Mouse (Mus musculus) left cerebral cortex, postnatal 4 days (tissue): ENCODE data around the gene Cyp17a1. TPM values are rescaled to one million over a fixed set of nuclear protein-coding genes. Genes with fewer than 3 reads are reported as not detected.

Experiments
- DNase-seq: peaks from one replicate; pipeline ENCODE4 v3.0.0-alpha.2; 2022
- intact Hi-C: fragments of 180-260 bp; cut with DNase I; formaldehyde crosslinking; loops from one replicate; pipeline ENCODE4 v1.15.1; 2025
- total RNA-seq, 2 experiments: library from RNA; stranded (reverse); gene quantifications; 2 replicates each; pipeline ENCODE4 v1.2.3; 2021

The Cyp17a1 gene
- total RNA-seq, 2 experiments from 2014 or later, result 0.24 TPM; not detected in 1

DNA sequence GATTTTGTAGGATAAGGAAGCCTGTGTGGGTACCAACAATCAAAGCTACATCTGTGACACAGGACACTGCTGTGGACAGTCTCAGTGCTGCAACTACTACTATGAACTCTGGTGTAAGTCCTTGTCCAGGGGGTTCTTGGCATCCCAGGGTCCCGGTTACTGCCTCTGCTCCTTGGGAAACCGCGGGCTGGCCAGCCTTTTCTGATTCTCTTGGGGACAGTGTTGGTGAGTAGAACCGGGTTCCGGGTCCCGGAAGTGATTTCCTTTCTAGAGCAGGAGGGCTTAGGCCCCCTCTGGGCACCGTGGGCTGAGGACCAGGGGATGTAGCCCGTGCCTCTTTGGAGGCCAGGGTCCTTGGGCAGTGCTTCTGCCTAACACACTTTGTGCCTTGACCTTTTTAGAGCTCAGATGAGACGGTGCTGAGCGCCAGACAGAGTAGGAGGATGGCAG is 28.6 kb downstream of the Cyp17a1 start:
- intact Hi-C loops, result no loop called here
- DNase-seq, result no peak

DNA sequence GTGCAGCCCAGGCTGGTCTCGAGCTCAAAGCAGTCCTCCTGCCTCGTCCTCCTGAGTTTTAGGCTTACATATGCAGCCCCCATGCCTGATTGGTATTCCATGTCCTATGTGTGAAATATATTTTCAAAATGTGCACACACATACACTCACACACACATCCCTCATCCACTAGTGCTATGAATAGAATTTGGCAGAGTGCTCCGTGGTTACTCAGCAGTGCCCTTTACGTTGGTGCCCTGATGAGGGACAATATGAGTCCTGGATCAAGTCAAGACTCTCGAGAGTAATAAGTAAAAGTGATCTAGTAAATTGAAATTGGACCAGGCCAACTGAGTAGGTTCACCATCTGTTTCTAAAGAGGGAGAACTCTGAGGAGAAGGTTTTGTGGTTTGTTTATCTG is 29.7 kb downstream of the Cyp17a1 start:
- no peak for DNase-seq
- intact Hi-C loops, result no loop called here

DNA sequence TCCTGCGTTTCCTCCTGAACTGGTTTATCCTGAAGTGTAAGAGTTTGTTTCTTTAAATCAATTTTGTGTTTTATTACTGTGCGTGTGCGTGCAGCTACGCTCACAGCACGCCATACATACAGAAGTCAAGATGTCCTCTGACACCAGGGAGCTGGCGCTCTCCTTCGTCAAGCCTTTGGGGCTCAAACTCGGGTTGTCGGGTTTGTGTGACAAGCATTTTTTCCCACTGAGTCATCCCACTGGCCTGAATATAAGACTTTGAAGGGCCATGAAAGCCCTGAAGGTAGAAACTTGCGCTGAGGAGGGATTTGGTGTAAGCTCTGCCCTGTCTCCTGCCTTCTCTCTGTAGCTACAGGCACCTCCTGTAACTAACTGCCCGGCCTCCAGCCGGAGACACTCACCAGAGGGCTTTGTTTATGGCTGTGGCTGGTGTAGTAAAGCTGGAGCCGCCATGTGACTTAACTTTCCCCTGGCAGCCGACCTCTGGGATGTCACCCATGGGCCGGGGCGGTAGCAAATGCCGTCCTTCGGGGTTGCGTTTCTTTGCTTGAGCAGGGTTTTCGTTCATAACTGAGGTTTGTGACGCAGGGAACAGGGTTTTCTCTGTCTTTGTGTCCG is 30.7 kb downstream of the Cyp17a1 start:
- intact Hi-C loops, result no loop called here
- no peak for DNase-seq

DNA sequence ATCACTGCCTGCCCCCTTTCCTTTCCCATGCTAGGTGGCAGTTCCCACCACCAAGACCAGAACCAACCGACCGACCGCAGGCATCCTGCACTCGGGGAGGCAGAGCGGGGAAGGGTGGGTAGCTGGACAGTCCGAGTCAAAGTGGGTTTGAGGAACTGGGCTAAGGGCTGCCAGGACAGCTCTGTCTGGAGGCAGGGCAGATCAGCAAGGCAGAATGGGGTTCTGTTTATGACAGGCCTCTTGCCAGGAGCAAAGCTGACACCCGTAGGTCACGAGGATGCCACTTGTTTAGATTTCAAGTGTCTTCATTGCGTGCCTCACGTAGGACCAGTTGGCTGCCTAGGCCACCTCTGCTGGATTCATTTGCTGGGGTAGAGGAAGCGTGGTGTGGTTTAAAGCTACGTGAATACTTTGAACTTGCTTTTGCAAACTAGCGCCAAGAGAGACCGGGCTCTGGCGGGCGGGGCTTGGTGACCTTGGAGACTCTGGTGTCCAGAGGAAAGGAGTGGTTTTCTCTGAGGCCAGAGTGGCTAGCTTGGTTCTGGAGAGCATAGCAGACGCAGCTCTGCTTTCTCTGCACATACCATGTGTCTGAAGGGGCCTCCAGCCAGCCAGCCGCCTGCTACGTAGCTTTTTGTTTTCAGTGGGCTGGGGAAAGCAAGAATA is 31.4 kb downstream of the Cyp17a1 start:
- intact Hi-C loops, result no loop called here

DNA sequence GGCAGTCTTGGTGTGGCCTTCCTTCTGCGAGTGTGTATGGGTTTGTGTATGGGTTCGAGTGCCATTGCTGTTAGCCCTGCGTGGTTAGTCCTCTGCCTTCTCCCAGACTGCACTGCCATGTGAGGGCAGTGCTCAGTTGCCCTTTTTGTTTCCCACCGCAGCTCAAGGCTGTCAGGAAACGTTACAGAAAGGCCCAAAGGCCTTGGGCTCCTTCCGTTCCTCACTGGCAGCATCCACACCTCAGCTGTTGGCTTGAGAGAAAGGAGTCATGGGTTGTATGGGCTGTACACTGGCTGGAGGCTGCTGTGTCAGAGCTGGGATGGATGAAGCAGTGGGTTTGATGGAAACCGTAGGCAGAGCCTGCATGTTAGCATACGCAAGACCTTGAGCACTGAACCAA is 32.2 kb downstream of the Cyp17a1 start:
- no peak for DNase-seq
- intact Hi-C loops, result no loop called here

More for the DNA sequence above, 31.4 kb downstream of the Cyp17a1 start:
- DNase-seq, result peak; percentile 40

DNA sequence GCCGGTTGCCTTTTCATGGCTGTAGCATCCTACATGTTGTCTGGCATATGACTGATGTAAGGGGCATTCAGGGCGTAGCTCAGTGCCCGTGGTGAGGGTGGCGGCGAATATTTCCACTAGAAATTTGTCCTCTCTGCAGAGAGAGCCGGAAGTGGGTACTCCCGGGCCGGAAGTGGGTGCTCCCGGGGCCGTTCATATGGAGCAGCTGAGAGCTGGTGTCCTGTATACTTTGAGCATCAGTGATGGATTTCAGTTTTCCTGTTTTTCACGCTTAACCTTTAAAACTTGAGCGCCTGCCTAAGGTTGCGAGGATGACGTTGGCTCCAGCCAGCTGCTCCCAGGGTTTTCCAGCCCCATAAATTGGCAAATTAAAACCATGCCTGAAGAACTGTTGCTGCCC is 33.5 kb downstream of the Cyp17a1 start:
- intact Hi-C loops, result no loop called here
- no peak for DNase-seq

DNA sequence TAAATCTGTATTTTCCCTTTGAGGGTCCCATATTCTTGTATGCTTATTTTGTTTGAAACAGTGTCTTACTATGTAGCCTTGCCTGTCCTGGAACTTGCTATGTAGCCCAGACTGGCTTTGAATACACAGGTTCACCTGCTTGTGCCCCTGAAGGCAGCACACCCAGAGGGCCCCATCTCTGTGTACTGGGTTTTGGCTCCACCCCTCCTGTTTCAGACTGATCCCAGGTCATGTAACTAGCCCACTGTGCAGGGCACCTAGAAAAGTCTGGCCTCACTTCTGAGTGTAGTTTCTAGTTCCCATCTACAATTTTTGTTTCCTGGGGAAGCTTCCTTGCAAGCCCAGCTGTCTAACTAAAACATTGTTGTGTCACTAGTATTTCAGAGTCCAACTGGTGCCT is 33.9 kb downstream of the Cyp17a1 start:
- no peak for DNase-seq
- intact Hi-C loops, result no loop called here

DNA sequence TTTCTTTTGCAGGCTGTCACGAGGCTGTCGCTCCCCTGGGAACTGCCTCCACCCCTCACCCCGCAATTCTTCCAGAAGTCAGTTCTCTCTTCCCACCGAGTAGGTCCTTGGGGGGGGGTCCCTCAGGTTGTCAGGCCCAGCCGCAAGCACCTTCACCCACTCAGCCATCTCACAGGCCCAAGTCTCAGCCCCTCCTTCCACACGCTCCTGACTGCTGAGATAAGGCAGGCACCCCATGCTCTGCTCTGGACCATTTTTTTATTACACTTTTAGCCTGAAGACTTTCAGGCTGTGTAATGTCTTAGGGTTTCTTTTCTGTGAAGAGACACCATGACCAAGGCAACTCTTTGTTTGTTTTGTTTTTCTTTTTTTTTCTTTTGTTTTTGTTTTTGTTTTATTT is 35.4 kb downstream of the Cyp17a1 start:
- DNase-seq, result no peak
- intact Hi-C loops, result no loop called here

DNA sequence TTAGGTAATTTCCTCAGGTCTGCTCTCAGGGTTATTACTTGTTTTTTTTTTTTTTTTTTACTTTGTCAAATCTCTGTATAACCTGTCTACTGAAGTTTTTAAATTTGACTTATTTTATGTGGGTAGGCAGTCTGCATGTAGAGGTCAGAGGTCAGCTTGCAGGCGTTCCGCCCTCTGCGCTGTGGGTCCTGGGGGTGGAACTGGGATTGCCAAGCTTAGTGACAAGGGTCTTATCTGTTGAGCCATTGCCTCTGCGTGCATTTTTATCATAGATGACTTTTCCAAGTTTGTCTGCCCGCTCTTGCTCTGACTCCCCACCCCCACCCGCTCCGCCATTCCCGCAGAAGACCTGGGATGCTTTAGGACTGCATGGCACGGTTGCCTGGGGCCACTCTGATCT is 37.2 kb downstream of the Cyp17a1 start:
- intact Hi-C loops, result no loop called here
- DNase-seq, result no peak

DNA sequence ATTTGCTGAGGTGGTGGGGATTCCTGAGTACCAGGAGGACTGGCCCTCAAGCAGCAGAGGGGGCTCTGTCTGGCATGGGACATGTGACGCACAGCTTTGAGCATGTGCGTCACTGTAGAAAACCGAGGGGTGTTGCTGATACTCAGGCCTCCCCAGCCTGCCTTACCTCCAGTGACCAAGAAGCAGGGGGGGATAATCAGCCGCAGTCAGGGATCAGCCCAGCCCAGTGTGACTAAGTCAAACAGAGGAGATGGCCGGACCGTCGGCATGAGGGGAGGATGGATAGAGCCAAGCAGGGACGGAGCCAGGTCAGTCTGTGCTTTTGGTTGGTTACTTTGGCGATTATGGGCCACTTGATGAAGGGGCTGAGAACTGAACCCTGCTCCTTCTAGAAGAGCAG is 41.3 kb downstream of the Cyp17a1 start:
- intact Hi-C loops, result no loop called here
- no peak for DNase-seq

DNA sequence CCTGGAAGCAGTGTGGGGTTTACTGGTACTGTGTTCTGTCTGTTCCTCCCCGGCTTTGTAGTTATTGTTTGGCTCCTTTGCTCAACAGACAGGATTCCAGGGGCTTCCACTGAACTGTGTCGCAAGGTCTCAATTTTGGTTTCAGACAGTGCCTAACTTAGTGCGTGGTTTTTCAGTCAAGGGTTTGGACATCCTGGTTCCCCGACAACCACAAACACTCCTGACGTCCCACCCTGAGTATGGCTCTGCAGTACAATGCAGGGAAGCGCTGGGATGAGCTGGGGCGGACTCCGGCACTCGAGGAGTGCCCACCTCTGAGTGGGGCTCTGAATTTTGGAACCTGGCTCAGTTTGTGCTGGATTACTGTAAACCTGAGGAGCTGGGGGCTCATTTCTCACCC is 43.2 kb downstream of the Cyp17a1 start:
- intact Hi-C loops, result no loop called here
- no peak for DNase-seq

DNA sequence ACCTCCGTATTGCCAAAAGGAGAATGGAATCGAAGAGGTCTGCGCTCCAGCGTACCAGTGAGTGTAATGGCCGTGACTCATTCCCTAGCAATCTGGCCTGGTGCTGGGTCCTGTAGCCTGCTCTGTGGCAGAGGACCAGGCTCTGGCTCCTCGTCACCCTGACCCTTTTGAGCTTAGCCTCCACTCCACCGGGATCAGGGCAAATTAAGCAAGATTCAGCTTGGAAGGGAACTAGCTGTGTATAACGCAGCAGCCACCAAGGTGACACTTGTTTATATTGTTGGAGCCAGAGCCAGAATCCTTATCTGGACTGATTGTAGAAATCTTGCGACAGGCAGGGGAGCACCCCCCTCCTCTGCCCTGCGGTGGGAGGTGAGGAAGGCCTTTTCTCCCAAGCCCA is 44.6 kb downstream of the Cyp17a1 start:
- no peak for DNase-seq
- intact Hi-C loops, result no loop called here

DNA sequence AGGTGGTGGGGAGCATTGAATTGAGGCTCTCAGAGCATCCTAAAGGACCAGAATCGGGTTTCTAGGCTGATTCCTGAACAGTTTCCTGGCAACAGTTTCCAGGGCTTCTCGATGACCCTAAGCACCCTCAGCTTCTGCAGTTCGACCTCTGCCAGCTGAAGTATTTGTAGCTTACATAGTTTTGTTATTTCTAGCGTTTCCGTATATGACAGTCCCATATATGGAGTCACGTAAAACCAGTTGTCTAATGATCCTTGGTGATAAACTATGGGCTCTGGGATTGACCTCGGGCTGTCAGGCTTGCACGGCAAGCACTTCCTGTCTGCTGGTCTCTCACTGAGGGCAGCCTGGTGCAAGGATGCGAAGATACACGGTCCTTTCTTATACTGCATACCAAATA is 47.5 kb downstream of the Cyp17a1 start:
- no peak for DNase-seq
- intact Hi-C loops, result no loop called here

DNA sequence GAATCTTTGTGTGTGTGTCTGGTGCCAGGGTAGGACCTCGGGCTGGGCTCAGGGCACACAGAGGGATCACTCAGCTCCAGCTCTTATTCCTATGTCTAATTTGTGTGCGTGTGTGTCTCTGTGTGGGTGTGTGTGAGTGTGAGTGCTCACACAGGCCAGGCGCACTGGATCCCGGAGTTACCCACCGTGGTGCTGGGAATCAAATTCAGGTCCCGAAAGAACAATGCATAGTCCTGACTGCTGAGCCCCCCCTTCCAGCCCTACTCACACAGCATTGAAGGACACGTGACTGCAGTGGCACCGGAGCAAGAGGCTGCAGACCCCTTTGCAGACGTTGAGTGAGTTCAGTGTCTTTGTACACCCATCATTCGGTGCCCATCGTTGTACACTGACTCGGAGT is 48.0 kb downstream of the Cyp17a1 start:
- DNase-seq, result no peak
- intact Hi-C loops, result no loop called here

DNA sequence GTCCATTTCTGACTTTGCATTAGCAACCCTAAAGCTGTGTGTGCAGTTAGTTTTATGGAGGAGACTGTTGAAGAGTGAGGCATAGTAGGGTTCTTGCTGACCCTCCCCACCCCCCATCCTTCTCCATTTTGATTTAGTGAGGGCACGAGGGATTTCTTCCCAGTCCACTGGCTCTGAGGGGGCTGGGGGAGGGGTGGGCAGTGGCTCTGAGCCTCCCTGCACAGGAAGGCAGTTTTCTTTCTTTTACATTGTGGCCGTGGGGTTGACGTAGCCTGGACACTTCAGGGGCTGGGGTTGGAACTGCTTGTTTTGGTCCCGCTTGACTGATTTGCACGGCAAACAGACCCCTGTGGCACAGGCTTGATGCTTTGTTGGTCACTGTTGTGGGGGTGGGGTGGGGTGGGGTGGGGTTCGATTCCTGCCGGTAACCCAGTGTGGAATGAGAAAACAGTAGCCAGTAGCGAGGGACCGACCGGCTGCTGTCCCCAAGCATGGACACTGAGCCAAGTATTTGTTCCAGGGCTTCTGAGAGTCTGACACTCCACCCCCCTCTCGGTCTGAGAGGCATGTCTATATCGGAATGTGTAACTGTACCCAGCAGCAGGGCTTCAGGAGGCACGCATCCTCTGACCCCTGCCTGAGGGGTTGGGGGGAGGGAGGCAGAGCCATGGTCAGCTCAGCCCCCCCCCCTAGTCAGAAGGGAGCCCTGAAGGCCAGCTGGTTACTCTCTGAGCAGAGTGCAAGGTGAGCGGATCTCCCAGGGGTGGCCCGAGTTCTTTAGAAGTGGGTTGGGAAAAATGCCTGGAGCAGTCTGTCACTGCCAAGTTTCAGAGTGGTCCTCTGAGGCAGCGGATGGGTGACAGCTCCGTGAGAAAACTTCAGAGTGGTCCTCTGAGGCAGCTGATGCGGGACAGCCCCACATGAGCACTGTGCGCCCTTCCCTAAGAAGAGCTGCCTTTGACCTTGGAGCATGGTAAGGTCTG is 48.9 kb downstream of the Cyp17a1 start:
- DNase-seq, result no peak
- intact Hi-C loops, result no loop called here

DNA sequence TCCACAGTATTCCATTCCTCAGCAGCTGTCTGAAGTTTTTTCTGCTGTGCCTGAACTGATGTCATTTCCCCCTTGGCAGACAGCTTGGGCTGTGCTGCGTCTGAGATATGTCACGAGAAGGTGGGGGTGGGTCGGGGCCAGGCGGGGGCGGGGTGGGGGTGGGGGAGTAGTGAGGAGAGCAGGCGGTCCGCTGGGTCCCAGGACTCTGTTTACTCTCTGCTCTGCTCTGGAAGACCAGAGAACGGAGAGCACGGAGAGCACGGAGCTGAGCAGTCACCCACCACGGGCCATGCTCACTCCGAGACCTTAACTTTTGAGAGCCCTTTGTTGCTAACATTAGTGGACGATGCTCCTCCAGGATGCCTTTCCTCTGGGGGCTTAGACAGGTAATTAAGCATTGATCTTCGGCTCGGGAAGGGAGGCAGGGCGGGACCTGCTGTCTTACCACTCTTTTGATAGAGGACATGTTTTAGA is 49.7 kb downstream of the Cyp17a1 start:
- intact Hi-C loops, result no loop called here
- no peak for DNase-seq

DNA sequence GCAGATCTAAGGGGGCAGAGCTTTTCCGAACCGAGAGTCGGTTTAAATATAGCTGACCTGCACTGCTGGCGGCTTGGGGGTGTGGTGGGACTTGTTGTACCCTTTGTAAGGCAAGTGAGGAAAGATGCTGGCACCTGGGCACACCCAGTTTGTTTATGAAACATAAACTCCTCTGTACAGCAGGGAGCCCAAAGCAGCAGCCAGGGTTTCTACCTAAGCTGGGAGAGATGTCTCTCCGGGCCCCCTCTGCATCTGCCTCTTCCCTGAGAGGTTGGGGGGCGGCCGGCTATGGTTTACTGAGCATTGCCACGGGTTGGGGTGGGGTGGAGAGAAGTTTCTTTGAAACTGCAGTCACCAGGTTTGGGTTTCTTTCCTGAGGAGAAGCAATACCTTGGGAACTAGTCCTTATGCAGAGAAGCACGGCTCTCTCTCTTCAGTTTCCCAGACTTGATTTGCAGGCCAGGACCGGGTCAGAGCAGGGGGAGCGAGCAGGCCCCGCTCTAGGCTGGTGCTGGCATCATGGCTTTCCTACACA is 50.2 kb downstream of the Cyp17a1 start:
- intact Hi-C loops, result no loop called here

DNA sequence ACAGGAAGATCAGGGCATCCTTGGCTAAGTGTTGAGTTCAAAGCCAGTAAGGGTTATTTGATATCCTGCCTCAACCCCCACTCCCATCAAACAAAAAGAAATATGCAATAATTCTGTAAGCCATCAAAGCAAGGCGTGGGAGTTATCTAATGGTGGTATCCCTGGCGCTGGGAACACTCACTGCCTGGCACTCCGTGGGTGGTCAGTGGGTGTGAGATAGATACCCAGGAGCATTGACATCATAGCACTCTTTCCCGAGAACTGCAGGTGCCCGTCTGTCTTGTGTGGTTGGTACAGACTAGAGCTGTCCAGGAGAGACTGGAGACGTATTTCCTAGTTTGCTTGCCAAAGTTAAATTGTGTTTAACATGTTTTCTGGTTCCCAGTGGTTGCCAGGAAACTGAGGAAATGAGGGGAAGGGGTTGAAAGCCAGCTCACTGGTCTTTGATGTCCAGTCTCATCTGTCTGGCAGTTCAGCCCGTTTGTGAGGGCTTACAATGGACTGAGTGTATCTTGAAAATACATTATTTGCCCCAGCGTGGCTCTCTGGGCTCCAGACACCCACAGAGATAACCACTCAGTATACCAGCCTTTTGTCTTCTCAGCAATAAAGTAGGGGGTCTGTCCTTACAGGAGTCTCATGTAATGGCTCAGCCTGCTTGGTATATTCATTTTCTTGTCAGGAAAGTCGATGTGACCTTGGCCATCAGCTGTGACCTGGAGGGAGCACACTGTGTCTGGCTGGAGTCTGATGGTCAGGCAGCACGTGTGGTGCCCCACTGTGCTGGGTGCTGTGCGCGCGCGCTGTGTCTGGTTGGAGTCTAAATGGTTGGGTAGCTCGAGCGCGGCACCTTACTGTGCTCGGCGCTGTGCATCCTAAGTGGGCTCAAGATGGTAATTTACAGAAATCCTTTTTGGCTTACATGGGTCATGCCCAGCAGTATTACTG is 51.5 kb downstream of the Cyp17a1 start:
- no peak for DNase-seq
- intact Hi-C loops, result no loop called here

More for the DNA sequence above, 50.2 kb downstream of the Cyp17a1 start:
- DNase-seq, result no peak

DNA sequence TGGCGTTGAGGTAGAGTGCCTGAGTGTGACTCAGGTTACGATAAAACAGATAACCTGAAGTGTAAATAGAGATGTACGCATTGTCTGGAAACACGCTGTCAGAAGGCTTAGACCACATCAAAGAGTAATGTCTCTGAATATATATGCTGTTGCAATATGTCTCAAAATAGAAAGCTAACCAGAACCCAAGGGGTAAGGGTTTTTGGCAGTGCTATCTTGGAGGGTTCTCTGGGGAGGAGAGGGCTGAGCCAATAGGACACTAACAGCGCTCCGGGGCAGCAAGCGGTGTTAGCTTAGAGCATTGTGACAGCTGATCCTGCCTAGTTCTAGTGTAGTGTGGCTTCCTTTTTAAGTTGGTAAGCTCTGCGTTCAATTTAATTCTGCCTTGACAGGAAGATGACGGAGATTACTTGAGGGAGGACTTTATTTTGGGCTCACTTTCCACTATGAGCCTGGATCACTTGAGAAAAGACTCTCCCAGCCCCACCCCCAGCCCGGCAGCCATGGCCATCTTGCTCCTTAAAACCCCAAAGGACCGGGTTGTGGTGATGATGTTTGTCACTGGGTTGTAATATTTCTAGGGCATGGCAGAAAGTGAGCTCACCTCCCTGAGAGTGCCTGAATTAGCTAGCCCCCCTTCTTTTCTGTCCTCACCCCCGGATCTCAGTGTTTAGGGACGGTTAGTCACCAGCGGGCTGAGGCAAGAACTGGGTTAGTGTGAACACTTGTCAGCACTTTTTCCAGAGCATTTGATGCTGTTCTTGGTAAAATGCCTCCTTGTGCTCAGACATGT is 52.8 kb downstream of the Cyp17a1 start:
- DNase-seq, result no peak
- intact Hi-C loops, result no loop called here
